Mouse (Mus musculus) forebrain, embryonic 11.5 days (tissue): ENCODE data around the gene Igdcc4. TPM values are rescaled to one million over a fixed set of nuclear protein-coding genes. Genes with fewer than 3 reads are reported as not detected.

ENCODE experiments used
- ATAC-seq: fragments of 200-750 bp; cut with Nextera tagmentation; replicated peaks from 2 replicates; pipeline ENCODE4 v1.8.0; 2017; ENCODE audit warnings: moderate TSS enrichment; ENCODE audit not compliant: low FRiP score
- DNase-seq: peaks from one replicate; pipeline ENCODE4 v3.0.0-alpha.2; 2017; ENCODE audit warnings: low spot score
- H3K27ac ChIP-seq: fragments of 300-500 bp; sonication (generic); 2 replicates; pipeline ENCODE4 v1.5.1; 2014; ENCODE audit warnings: low read depth, low read length
- H3K27me3 ChIP-seq: fragments of 300-500 bp; sonication (generic); 2 replicates; pipeline ENCODE4 v1.6.1; 2014; ENCODE audit warnings: mild to moderate bottlenecking, low read length, mixed read lengths; ENCODE audit not compliant: control insufficient read depth, insufficient read depth
- H3K36me3 ChIP-seq: fragments of 300-500 bp; sonication (generic); 2 replicates; pipeline ENCODE4 v1.6.1; 2014; ENCODE audit warnings: mild to moderate bottlenecking, low read length, moderate library complexity, mixed read lengths; ENCODE audit not compliant: control insufficient read depth, insufficient read depth
- H3K4me1 ChIP-seq: fragments of 300-500 bp; sonication (generic); replicated peaks from 2 replicates; pipeline ENCODE4 v1.6.1; 2014; ENCODE audit warnings: low read length, mixed read lengths; ENCODE audit not compliant: control insufficient read depth, insufficient read depth
- H3K4me2 ChIP-seq: fragments of 300-500 bp; sonication (generic); 2 replicates; pipeline ENCODE4 v1.6.1; 2014; ENCODE audit warnings: low read depth, mild to moderate bottlenecking, low read length, moderate library complexity, mixed read lengths; ENCODE audit not compliant: severe bottlenecking
- H3K4me3 ChIP-seq: fragments of 300-500 bp; sonication (generic); 2 replicates; pipeline ENCODE4 v1.5.1; 2014; ENCODE audit warnings: low read depth, low read length
- H3K9ac ChIP-seq: fragments of 300-500 bp; sonication (generic); 2 replicates; pipeline ENCODE4 v1.6.1; 2014; ENCODE audit warnings: low read length
- H3K9me3 ChIP-seq: fragments of 300-500 bp; sonication (generic); 2 replicates; pipeline ENCODE4 v1.6.1; 2016; ENCODE audit warnings: low read length, mixed read lengths; ENCODE audit not compliant: control insufficient read depth
- WGBS: fragments of 180-500 bp; shearing (Covaris S2); extraction: QIAGEN DNeasy Blood & Tissue Kit; methylation state at CpG from one replicate; pipeline ENCODE4 v1.1.7; 2014; 5-methylcytosine and 5-hydroxymethylcytosine counted together
- polyA plus RNA-seq: library from polyadenylated mRNA; unstranded; fragments of >200 nt; fragmentation: Nextera tagmentation; extraction: Ambion mirVana; gene quantifications from 2 replicates; pipeline ENCODE4 v1.2.1, GENCODE M21; 2014

The Igdcc4 gene
- polyA plus RNA-seq, 1 experiment from 2014 or later: 14.9 TPM

- DNase-seq (no peak), ATAC-seq (no peak)
- peak overlapping the region; percentile 1; the same call in 1 of the 2 replicates for H3K9ac ChIP-seq
- 73% methylated on average over 9 of the region's 9 CpGs for WGBS
- H3K9me3 ChIP-seq: no peaks in the 10 kb centered on the region
- H3K27me3 ChIP-seq: no peaks in the 10 kb centered on the region
- peaks cover 52% of the 10 kb centered on the region for H3K4me1 ChIP-seq
- peaks cover 6% of the 10 kb centered on the region; the same call in 1 of the 2 replicates for H3K36me3 ChIP-seq
- peak overlapping the region; percentile 8; the same call in 1 of the 2 replicates for H3K27ac ChIP-seq
- H3K4me3 ChIP-seq: no peak overlapping the region
- H3K4me2 ChIP-seq: no peak overlapping the region
Observed at GRCm38 (mm10) chr9:65154692-65155455, 53.6 kb downstream of the Igdcc4 start.

GRCm38 (mm10) chr9:65156604-65157003, 55.3 kb downstream of the Igdcc4 start:
- Histone ChIP-seq H3K27me3 (no peaks in the 10 kb centered on the region), H3K36me3 (0 out of 2 replicates have a peak, but pooled peaks cover 2% of the 10 kb centered on the region), H3K9me3 (no peaks in the 10 kb centered on the region), H3K4me3 (no peak overlapping the region), H3K9ac (peak overlapping the region; percentile 35), H3K4me1 (peaks cover 70% of the 10 kb centered on the region), H3K4me2 (0 out of 2 replicates have a peak overlapping the region, but pooled peaks have one; percentile 0), H3K27ac (peak overlapping the region; percentile 68)
- DNase-seq: no peak
- no peak for ATAC-seq
- WGBS: 7% methylated on average over 8 of the region's 8 CpGs

- H3K9ac ChIP-seq: no peak overlapping the region
- WGBS: 34% methylated on average over 6 of the region's 6 CpGs
- no peak for ATAC-seq
- H3K4me2 ChIP-seq: no peak overlapping the region
- DNase-seq: no peak
- no peaks in the 10 kb centered on the region for H3K9me3 ChIP-seq
- no peak overlapping the region for H3K4me3 ChIP-seq
- H3K27ac ChIP-seq: peak overlapping the region; percentile 68; the same call in 1 of the 2 replicates
- H3K36me3 ChIP-seq: 0 out of 2 replicates have a peak, but pooled peaks cover 2% of the 10 kb centered on the region
- H3K27me3 ChIP-seq: no peaks in the 10 kb centered on the region
- peaks cover 72% of the 10 kb centered on the region for H3K4me1 ChIP-seq
Observed at GRCm38 (mm10) chr9:65157631-65158030, 56.3 kb downstream of the Igdcc4 start.

DNA sequence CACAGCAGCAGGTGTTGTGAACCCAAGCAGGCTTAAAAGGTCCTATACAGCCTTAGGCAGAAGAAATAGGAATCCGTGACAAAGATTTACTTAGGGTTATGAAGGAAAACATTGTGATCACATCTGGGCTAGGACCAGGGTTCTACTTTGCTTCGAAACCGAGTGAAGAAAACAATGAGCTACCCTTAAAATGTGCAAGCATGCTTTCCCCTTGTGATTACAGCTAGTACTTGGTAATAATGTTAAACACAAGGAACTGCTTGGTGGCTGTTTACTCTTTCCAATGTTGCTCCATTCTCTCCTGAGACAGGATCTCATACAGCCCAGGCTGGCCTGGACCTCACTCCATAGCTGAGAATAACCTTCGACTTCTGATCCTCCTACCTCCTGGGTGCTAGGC, 59.9 kb downstream of the Igdcc4 start:
- Histone ChIP-seq H3K4me1 (peaks cover 66% of the 10 kb centered on the region), H3K4me3 (no peak overlapping the region), H3K9me3 (no peaks in the 10 kb centered on the region), H3K36me3 (no peaks in the 10 kb centered on the region; the same call in 1 of the 2 replicates), H3K27me3 (no peaks in the 10 kb centered on the region), H3K4me2 (peak overlapping the region; percentile 13; the same call in 1 of the 2 replicates), H3K27ac (peak overlapping the region; percentile 92), H3K9ac (peak overlapping the region; percentile 18; the same call in 1 of the 2 replicates)
- DNase-seq (no peak), ATAC-seq (no peak)
- 2% methylated on average over 4 of the region's 4 CpGs for WGBS

- Histone ChIP-seq H3K4me1 (peaks cover 59% of the 10 kb centered on the region), H3K9ac (peak overlapping the region; percentile 50), H3K9me3 (no peaks in the 10 kb centered on the region), H3K27ac (peak overlapping the region; percentile 92), H3K36me3 (no peaks in the 10 kb centered on the region; the same call in 1 of the 2 replicates), H3K4me3 (no peak overlapping the region), H3K27me3 (no peaks in the 10 kb centered on the region), H3K4me2 (peak overlapping the region; percentile 51; the same call in 1 of the 2 replicates)
- 1% methylated on average over 8 of the region's 8 CpGs for WGBS
- no peak for DNase-seq
- ATAC-seq: no peak
Observed at GRCm38 (mm10) chr9:65161881-65162280, 60.6 kb downstream of the Igdcc4 start.

GRCm38 (mm10) chr9:65162711-65163639, 61.7 kb downstream of the Igdcc4 start:
- H3K4me1 ChIP-seq: peaks cover 52% of the 10 kb centered on the region
- H3K36me3 ChIP-seq: no peaks in the 10 kb centered on the region; the same call in 1 of the 2 replicates
- peak overlapping the region; percentile 50 for H3K9ac ChIP-seq
- peak overlapping the region; percentile 92 for H3K27ac ChIP-seq
- no peaks in the 10 kb centered on the region for H3K27me3 ChIP-seq
- H3K4me2 ChIP-seq: peak overlapping the region; percentile 51
- H3K4me3 ChIP-seq: peak overlapping the region; percentile 30
- ATAC-seq (peak; percentile 92), DNase-seq (peak; percentile 96)
- WGBS: under 1% methylated on average over 61 of the region's 69 CpGs
- H3K9me3 ChIP-seq: no peaks in the 10 kb centered on the region

DNA sequence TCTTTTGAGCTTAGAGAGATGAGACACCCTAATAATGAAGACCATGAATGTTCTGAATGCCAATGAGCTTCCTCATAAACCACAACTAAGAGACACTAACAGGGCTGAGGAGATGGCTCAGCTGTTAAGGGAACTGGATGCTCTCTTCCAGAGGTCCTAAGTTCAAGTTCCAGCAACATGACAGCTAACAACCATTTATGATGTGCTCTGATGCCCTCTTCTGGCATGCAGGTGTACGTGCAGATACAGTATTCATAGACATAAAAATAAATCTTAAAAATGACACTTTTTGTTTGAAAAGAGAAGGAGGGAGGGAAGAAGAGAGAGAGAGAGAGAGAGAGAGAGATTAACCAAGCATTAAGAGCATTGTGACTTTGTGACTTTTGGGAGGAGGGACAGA, 63.6 kb downstream of the Igdcc4 start:
- no peak overlapping the region for H3K4me2 ChIP-seq
- no peaks in the 10 kb centered on the region; the same call in 1 of the 2 replicates for H3K36me3 ChIP-seq
- peaks cover 59% of the 10 kb centered on the region for H3K4me1 ChIP-seq
- no peak for ATAC-seq
- H3K4me3 ChIP-seq: no peak overlapping the region
- H3K27ac ChIP-seq: no peak overlapping the region; the same call in 1 of the 2 replicates
- no peak for DNase-seq
- H3K9ac ChIP-seq: no peak overlapping the region
- no peaks in the 10 kb centered on the region for H3K9me3 ChIP-seq
- 16% methylated on average over 1 of the region's 1 CpGs for whole genome bisulfite sequencing
- no peaks in the 10 kb centered on the region for H3K27me3 ChIP-seq

DNA sequence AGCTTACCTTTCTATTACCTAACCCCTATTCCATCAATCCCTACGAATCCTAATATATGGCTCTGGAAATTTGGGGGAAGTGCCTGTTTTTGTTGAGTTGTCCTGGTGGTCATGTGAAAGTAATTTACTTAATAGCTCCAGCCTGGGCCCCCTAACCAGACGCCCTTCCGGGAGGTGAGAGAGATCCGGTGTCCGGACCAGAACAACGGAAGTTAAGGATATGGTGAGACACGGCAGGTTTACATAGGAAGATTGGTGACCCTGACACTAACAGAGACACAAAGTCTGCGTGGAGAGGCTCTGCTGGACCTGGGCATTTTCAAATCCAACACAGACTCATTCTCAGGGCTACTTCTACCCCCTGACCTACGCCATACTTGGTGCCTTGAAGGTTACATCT, 65.1 kb downstream of the Igdcc4 start:
- DNase-seq (no peak), ATAC-seq (no peak)
- H3K9ac ChIP-seq: no peak overlapping the region
- H3K9me3 ChIP-seq: no peaks in the 10 kb centered on the region
- no peak overlapping the region for H3K4me3 ChIP-seq
- no peaks in the 10 kb centered on the region; the same call in 1 of the 2 replicates for H3K36me3 ChIP-seq
- 74% methylated on average over 9 of the region's 9 CpGs for WGBS
- no peak overlapping the region for H3K4me2 ChIP-seq
- H3K27ac ChIP-seq: no peak overlapping the region
- no peaks in the 10 kb centered on the region for H3K27me3 ChIP-seq
- peaks cover 44% of the 10 kb centered on the region for H3K4me1 ChIP-seq
